Mouse (Mus musculus) hindbrain, embryonic 10.5 days (tissue): ENCODE data around the gene Wscd2. TPM values are rescaled to one million over a fixed set of nuclear protein-coding genes. Genes with fewer than 3 reads are reported as not detected.

Source experiments
- DNase-seq: peaks from one replicate; pipeline ENCODE4 v3.0.0-alpha.2; 2017; ENCODE audit warnings: low spot score
- H3K27ac ChIP-seq: fragments of 300-500 bp; sonication (generic); 2 replicates; pipeline ENCODE4 v1.5.1; 2016; ENCODE audit warnings: mild to moderate bottlenecking, moderate library complexity
- H3K27me3 ChIP-seq: fragments of 300-500 bp; sonication (generic); 2 replicates; pipeline ENCODE4 v1.6.1; 2016; ENCODE audit warnings: mild to moderate bottlenecking; ENCODE audit not compliant: poor library complexity, insufficient read depth, severe bottlenecking
- H3K36me3 ChIP-seq: fragments of 300-500 bp; sonication (generic); 2 replicates; pipeline ENCODE4 v1.6.1; 2016; ENCODE audit warnings: mild to moderate bottlenecking, moderate library complexity
- H3K4me1 ChIP-seq: fragments of 300-500 bp; sonication (generic); replicated peaks from 2 replicates; pipeline ENCODE4 v1.6.1; 2016; ENCODE audit warnings: mild to moderate bottlenecking
- H3K4me3 ChIP-seq: fragments of 300-500 bp; sonication (generic); 2 replicates; pipeline ENCODE4 v1.5.1; 2016; ENCODE audit warnings: mild to moderate bottlenecking, moderate library complexity
- H3K9me3 ChIP-seq: fragments of 300-500 bp; sonication (generic); 2 replicates; pipeline ENCODE4 v1.6.1; 2016; ENCODE audit warnings: mild to moderate bottlenecking, moderate library complexity
- WGBS: fragments of 180-500 bp; shearing (Covaris S2); methylation state at CpG from one replicate; pipeline ENCODE4 v1.1.7; 2016; 5-methylcytosine and 5-hydroxymethylcytosine counted together
- polyA plus RNA-seq: library from polyadenylated mRNA; unstranded; fragments of >200 nt; fragmentation: Nextera tagmentation; extraction: Ambion mirVana; gene quantifications from 2 replicates; pipeline ENCODE4 v1.2.1, GENCODE M21; 2016

Wscd2 gene
- polyA plus RNA-seq, 1 experiment from 2014 or later: 14.5 TPM

DNA sequence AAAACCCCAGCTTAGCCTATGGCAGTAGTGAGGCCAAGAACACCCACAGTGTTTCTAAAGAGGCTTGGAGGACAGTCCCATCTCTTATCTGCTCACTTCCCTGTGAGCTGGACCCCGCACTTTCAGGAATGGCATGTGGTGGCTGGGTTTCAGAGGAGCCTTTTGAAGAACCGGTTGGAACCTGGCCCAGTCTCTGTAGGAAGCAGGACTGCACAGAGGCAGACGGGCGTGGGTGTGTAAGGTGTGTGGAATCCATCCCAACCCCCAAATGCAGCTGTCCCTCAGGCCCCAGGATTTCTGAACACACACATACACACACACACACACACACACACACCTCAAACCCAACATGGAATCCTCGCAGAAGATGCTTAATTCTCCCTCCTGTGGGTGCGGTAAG lies 23.9 kb downstream of the Wscd2 start:
- H3K4me3 ChIP-seq: no peak overlapping the region
- H3K4me1 ChIP-seq: peaks cover 69% of the 10 kb centered on the region
- 89% methylated on average over 6 of the region's 6 CpGs for WGBS
- no peaks in the 10 kb centered on the region for H3K27me3 ChIP-seq
- no peaks in the 10 kb centered on the region for H3K36me3 ChIP-seq
- no peak for DNase-seq
- no peak overlapping the region for H3K27ac ChIP-seq
- no peaks in the 10 kb centered on the region for H3K9me3 ChIP-seq

DNA sequence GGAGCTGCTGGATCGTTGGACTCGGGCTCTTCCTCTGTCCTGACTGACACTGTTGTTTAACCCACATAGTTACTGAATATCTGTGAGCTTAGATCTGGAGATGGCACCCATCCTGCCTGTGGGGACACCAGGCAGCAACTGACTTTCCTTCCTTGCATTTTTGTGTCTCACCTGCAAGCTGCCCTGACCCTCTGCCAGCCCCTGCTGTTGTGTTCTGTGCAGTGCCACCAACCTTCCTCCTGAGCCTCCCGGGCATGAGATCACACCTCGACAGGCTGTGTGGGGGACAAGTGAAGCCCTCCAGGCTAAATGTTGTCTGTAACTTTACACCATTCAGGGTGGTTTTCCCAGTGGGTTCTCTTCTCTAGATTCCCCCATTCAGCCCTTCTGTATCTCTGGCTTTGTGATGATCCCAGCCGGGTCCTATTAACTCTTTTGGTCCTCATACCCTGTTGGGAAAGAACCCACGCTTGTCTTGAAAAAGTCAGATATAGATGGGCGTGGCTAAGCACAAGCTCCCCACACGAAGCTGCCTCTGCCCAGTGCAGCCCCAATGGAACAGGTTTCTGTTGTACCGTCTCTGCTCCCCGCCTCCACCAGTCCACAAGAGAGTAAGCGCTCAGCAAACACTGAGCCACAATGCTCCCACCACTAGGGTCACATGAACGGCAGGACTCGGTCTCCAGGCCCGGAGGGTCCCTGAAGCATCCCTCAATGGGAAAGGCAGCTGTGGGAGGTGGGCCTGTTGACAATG lies 26.2 kb downstream of the Wscd2 start:
- H3K27ac ChIP-seq: peak overlapping the region; percentile 76
- peak overlapping the region; percentile 22 for H3K4me3 ChIP-seq
- WGBS: 39% methylated on average over 14 of the region's 14 CpGs
- no peaks in the 10 kb centered on the region for H3K36me3 ChIP-seq
- H3K27me3 ChIP-seq: no peaks in the 10 kb centered on the region
- no peaks in the 10 kb centered on the region for H3K9me3 ChIP-seq
- peak; percentile 27 for DNase-seq
- peaks cover 46% of the 10 kb centered on the region for H3K4me1 ChIP-seq

DNA sequence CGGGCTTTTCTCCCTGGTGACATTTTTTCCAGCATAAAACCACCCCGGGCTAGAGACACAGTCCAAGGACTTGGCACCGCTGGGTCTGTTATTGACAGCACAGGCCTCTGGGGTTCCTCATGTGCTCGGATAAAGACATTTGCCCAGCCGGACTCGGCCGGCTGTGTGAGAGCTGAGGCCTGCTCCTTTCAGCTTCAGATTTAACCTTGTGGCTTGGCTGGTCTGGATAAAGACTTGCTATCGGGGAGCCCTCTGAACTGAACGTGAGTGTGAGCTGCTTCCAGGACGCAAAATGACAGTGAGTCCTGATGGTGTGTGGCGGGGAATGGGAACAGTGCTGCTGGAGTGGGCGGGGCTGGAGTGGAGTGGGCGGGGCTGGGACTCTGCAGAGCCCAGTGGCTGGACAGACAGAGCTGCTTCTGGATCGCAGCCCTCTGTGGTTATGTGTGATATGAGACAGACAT lies 26.8 kb downstream of the Wscd2 start:
- H3K9me3 ChIP-seq: no peaks in the 10 kb centered on the region
- peak overlapping the region; percentile 22 for H3K4me3 ChIP-seq
- no peaks in the 10 kb centered on the region for H3K27me3 ChIP-seq
- peak overlapping the region; percentile 76 for H3K27ac ChIP-seq
- H3K4me1 ChIP-seq: peaks cover 40% of the 10 kb centered on the region
- peak; percentile 44 for DNase-seq
- WGBS: 23% methylated on average over 14 of the region's 14 CpGs
- no peaks in the 10 kb centered on the region for H3K36me3 ChIP-seq

DNA sequence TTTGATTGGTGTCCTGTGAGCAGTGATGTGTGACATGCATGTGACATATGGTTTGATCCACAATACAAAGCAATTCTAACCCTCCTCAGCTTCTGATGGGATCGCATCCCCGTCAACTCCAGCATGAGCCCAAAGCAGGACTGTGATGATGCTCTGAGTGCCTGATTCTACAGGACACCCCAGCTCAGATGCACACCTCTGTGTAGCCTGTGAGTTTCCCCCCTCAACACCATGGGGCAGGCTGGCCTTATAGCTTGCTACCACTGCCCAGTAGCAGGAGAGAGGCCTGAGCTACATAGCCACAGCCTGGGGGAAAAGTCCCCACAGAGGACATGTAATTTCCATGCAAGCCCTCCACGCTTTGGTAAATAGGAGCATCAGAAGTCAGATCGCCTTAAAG lies 27.3 kb downstream of the Wscd2 start:
- 75% methylated on average over 4 of the region's 4 CpGs for WGBS
- peak overlapping the region; percentile 24; the same call in 1 of the 2 replicates for H3K27ac ChIP-seq
- no peaks in the 10 kb centered on the region for H3K36me3 ChIP-seq
- H3K27me3 ChIP-seq: no peaks in the 10 kb centered on the region
- no peak for DNase-seq
- H3K9me3 ChIP-seq: no peaks in the 10 kb centered on the region
- H3K4me1 ChIP-seq: peaks cover 37% of the 10 kb centered on the region
- 0 out of 2 replicates have a peak overlapping the region, but pooled peaks have one; percentile 22 for H3K4me3 ChIP-seq

DNA sequence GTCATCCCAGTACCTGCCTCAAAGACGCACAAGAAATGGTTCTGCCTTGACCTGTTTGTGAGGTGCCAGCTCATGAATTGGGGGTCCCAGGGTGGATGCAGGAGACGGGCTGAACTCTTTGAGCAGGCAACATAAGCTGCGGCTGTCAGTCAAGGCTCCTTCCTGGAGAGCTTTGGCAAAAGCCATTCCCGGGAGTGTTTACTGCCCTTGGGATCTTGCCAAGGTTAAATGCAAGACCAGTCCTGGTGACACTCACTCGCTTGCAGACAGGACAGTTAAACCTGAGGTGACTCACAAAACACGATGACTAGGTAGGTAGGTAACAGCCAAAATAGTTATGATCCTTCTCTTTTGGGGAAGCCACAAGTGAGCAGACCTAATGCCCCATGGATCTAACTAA lies 30.9 kb downstream of the Wscd2 start:
- DNase-seq: no peak
- Histone ChIP-seq H3K4me3 (no peak overlapping the region), H3K27ac (no peak overlapping the region), H3K36me3 (no peaks in the 10 kb centered on the region), H3K4me1 (peaks cover 18% of the 10 kb centered on the region), H3K9me3 (no peaks in the 10 kb centered on the region), H3K27me3 (no peaks in the 10 kb centered on the region)
- WGBS: 86% methylated on average over 6 of the region's 6 CpGs

DNA sequence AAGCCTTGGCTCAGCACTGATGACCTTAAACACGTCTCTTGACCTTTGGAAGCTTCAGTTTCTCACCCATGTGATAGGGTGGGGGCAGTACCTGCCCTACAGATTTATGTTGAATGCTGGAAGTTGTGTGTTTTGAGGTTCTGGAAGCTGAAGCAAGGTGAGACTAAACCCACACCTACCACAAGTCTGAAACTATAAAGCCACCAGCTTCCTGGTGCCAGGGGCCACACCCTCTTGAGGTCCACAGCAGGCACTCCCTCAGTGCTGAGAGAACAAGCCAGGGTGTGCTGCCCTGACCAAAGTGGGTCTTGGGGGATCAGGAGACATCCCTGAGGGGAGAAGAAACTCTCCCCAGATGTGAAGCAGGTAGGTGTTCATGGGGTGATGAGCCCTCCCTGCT lies 48.7 kb downstream of the Wscd2 start:
- WGBS: 74% methylated on average over 1 of the region's 1 CpGs
- Histone ChIP-seq H3K4me3 (no peak overlapping the region), H3K27me3 (peaks cover 15% of the 10 kb centered on the region), H3K4me1 (peaks cover 60% of the 10 kb centered on the region), H3K27ac (no peak overlapping the region), H3K9me3 (no peaks in the 10 kb centered on the region), H3K36me3 (no peaks in the 10 kb centered on the region)
- DNase-seq: no peak

DNA sequence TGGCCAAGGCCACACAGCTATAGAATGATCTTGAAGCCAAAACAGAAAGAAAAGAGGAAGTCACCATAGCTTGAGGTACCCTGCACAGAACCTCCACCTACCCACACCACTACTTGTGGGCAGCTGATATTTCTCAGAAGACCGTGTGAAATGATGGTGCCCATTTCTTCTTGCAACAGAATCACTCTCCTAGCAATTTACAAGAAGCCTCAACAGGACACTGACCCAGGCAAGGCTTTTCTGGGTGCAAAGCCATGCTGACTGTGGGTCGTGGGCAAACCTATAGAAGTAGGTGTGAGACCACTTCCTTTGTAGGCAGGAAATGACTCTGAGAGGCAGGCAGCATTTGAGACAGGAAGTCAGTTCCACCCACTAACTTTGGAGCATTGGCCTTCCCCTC lies 49.3 kb downstream of the Wscd2 start:
- WGBS: 75% methylated on average over 2 of the region's 2 CpGs
- no peaks in the 10 kb centered on the region for H3K36me3 ChIP-seq
- peaks cover 60% of the 10 kb centered on the region for H3K4me1 ChIP-seq
- H3K27ac ChIP-seq: no peak overlapping the region
- peaks cover 15% of the 10 kb centered on the region for H3K27me3 ChIP-seq
- DNase-seq: no peak
- H3K9me3 ChIP-seq: no peaks in the 10 kb centered on the region
- H3K4me3 ChIP-seq: no peak overlapping the region

DNA sequence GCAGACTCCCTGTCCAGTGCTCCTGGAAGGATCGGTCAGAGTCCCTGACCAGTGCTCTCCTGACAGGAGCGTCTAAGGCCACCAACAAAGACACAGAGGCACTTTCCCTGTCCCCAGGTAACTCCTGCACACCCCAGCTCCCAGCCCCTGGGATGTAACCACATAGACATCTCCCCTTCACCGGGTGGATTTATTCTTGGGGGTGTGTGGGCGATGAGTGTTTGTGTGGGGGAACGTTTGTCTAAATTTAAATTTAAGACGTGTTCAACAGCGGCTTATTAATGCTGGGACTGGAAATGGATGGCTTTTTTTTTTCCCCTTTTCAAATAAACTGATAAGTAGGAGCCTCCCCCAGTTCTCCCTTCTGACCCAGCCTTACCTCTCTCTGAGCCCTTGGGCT lies 49.7 kb downstream of the Wscd2 start:
- H3K4me3 ChIP-seq: no peak overlapping the region
- WGBS: 91% methylated on average over 7 of the region's 7 CpGs
- no peak for DNase-seq
- H3K36me3 ChIP-seq: no peaks in the 10 kb centered on the region
- H3K27me3 ChIP-seq: peaks cover 15% of the 10 kb centered on the region
- H3K4me1 ChIP-seq: peaks cover 60% of the 10 kb centered on the region
- H3K9me3 ChIP-seq: no peaks in the 10 kb centered on the region
- no peak overlapping the region for H3K27ac ChIP-seq

DNA sequence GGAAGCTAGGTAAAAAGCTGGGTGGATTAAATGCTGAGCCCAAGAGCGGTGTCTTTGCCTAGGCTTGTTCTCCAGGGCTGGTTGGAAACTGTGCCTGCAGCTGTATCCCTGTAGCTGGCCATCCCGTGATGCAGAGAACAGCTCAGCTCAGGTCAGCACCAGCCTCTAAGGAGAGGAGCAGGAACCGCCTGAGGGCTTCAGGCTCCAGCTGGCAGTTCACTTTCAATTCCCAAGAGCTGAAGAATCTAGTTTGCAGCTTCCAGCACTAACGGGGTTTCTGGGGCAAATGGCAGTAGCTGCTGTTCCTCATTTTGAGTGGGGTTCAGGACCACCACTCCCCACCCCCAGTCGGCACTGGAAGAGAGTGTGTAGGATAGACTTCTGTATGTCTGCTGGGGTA lies 51.1 kb downstream of the Wscd2 start:
- Histone ChIP-seq H3K36me3 (no peaks in the 10 kb centered on the region), H3K4me1 (peaks cover 65% of the 10 kb centered on the region), H3K27me3 (peaks cover 15% of the 10 kb centered on the region), H3K27ac (peak overlapping the region; percentile 23; the same call in 1 of the 2 replicates), H3K4me3 (no peak overlapping the region), H3K9me3 (no peaks in the 10 kb centered on the region)
- 59% methylated on average over 5 of the region's 5 CpGs for WGBS
- DNase-seq: no peak

DNA sequence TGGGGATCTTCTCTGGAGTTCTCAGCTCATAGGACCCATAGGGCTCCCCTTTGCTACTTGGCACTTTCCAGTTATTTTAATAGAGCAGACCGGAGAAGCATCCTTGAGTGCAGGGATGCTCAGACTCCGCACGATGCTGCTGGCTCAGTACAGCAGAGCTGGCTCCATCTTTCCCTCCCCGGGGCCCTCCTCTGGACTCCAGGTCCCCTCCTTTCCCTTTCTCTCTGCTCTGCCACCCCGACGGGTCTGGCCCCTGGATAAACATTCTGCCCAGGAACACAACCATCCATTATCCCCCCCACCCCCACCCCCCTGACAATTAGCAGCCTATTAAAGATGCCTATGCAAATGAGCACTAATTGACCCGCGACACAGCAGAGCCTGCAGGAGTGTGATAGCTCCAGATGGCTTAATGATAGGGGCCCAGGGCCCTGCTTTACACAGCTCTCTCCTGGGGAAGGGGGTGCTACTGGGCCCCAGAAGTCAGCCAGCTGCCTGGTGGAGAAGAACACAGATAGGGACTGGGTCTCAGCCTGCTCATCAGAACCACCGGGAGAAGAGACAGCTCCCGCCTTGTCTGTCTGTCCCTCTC lies 52.8 kb downstream of the Wscd2 start:
- DNase-seq: no peak
- peaks cover 11% of the 10 kb centered on the region for H3K27me3 ChIP-seq
- H3K4me1 ChIP-seq: peaks cover 50% of the 10 kb centered on the region
- no peak overlapping the region for H3K4me3 ChIP-seq
- no peaks in the 10 kb centered on the region for H3K9me3 ChIP-seq
- peak overlapping the region; percentile 50 for H3K27ac ChIP-seq
- no peaks in the 10 kb centered on the region for H3K36me3 ChIP-seq
- 49% methylated on average over 10 of the region's 10 CpGs for WGBS

DNA sequence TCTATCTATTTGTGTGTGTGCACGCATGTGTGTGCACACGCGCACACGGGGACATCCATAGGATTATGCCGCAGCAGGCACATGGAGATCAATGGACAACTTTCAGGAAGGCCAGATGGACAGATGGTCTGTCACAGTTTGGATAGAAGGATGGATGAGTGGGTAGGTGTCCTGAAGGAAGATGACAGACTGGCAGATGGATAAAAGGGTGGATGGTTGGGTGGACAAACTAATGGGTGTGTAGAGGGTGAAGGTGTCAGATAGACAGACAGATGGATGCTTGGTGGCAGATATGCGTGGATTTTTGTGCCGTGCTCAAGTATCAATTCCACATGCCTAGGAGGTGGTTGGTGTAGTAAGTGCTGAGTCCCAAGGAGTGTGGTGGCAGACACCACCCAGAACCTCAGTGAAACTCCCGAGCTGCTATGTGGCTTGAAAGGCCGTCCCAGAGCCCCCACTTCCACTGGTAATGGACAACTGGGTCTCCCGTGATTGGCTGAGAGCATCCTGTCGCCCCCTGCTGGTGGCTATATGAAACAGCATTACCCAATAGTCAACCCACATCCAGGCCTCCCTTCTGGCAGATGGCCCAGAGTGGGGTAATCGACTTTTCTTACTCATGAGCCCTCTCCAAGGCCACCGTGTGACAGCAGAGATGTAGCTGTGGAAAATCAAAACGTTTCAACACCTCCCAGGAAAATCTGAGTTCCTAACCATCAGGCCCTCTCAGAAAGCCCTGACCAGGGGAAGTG lies 58.0 kb downstream of the Wscd2 start:
- H3K36me3 ChIP-seq: no peaks in the 10 kb centered on the region
- no peaks in the 10 kb centered on the region for H3K9me3 ChIP-seq
- WGBS: 59% methylated on average over 14 of the region's 14 CpGs
- peaks cover 37% of the 10 kb centered on the region for H3K4me1 ChIP-seq
- no peak overlapping the region for H3K27ac ChIP-seq
- H3K27me3 ChIP-seq: peaks cover 37% of the 10 kb centered on the region
- DNase-seq: peak; percentile 43
- no peak overlapping the region for H3K4me3 ChIP-seq

DNA sequence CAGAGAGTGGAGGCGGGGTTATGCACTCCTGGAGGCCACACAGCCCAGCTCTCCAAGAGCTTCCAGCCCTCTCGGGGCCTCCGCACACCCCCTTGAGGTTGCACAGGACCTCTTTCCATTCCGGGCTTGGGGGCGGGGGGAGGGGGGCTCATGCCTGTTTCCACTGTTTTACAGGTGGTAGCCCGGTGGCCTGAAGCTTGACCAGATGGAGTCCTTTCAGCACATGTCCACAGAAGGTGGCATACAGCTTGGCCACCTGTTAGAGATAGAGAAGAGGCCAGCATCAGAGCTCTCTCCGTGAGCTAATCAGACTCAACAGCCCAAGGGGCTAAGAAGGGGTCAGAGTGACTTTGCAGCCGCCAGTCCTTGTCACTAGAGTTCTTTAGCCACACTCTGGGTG lies 60.1 kb downstream of the Wscd2 start:
- no peak for DNase-seq
- H3K27me3 ChIP-seq: peaks cover 42% of the 10 kb centered on the region
- no peak overlapping the region for H3K4me3 ChIP-seq
- H3K36me3 ChIP-seq: no peaks in the 10 kb centered on the region
- WGBS: 71% methylated on average over 8 of the region's 8 CpGs
- no peak overlapping the region for H3K27ac ChIP-seq
- H3K4me1 ChIP-seq: peaks cover 43% of the 10 kb centered on the region
- H3K9me3 ChIP-seq: no peaks in the 10 kb centered on the region

DNA sequence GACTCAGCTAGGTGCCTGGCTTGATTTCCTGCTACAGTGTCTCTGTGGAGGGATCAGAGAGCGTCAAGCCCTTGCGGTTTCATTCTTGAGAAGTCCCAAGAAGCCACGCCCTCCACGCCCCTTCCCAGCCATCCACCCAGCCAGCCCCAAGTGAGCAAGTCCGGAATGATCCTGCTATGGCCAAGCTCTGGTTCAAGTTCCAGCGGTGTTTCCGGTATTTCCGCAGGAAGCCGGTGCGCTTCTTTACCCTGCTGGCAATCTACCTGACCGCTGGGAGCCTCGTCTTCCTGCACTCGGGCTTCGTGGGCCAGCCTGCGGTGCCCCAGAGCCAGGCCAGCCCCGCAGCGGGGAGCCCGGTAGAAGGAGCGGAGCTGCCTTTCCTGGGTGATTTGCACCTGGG lies 60.6 kb downstream of the Wscd2 start:
- no peak for DNase-seq
- H3K4me1 ChIP-seq: peaks cover 38% of the 10 kb centered on the region
- WGBS: 25% methylated on average over 19 of the region's 19 CpGs
- no peaks in the 10 kb centered on the region for H3K9me3 ChIP-seq
- H3K27ac ChIP-seq: no peak overlapping the region
- peaks cover 42% of the 10 kb centered on the region for H3K27me3 ChIP-seq
- no peak overlapping the region for H3K4me3 ChIP-seq
- no peaks in the 10 kb centered on the region for H3K36me3 ChIP-seq
